Mouse (Mus musculus) cerebellum, adult 11-12 months (tissue): ENCODE measurements around the gene Pnrc2.
A peak's percentile ranks its signal among the peaks of the same experiment; 100 is the strongest.

Experiments used
- DNase-seq: peaks from one replicate; pipeline ENCODE4 v3.0.0; 2022

Gene Pnrc2

DNA sequence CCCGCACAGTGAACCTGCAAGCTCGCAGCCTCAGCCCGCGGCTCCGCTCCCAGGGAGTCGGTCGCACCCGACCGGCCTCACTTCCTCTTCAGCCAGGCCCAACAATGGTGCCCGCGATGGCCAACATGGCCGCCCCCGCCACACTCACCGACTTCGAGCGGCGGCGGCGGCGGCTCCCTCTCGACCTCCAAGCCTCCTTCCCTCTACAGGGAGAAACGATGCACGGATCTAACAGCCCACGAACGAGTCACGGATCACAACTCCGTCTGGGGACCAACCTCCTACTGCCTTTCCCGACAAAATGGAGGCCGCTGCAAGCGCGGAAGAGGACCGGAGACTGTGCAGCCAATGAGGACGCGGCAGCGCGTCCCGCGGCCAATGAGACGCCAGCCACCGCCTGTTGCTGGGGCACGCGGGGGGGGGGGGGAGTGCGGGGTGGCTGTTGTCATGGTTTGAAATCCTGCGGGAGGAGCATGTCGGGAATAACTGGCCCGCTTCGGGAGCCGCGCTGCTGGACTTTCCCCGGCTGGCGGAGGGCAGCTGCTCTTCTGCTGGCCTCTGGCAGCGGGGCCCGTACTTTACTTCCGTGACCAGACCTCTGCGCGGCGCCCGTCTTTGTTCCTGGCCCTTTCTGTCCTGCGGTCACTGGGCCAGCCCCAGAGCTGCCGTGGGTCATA lies at the start of gene Pnrc2:
Pnrc2 (minus strand) TSS at position 325 of the 677 bp plus-strand sequence.
- peak; percentile 88 for DNase-seq

DNA sequence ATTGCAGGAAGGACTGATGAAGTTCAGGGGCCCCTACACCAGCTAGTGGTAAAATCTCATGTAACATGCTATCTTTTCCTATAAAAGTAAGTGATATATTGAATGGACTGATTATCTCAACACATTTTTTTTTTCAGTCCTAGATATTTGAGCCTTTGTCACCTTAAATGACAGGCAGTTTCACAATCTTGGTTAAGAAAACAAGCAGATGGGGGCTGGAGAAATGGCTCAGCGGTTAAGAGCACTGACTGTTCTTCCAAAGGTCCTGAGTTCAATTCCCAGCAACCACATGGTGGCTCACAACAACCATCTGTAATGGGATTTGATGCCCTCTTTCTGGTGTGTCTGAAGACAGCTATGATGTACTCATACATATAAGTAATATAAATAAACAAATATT lies 48.5 kb upstream of the Pnrc2 start:
- no peak for DNase-seq

DNA sequence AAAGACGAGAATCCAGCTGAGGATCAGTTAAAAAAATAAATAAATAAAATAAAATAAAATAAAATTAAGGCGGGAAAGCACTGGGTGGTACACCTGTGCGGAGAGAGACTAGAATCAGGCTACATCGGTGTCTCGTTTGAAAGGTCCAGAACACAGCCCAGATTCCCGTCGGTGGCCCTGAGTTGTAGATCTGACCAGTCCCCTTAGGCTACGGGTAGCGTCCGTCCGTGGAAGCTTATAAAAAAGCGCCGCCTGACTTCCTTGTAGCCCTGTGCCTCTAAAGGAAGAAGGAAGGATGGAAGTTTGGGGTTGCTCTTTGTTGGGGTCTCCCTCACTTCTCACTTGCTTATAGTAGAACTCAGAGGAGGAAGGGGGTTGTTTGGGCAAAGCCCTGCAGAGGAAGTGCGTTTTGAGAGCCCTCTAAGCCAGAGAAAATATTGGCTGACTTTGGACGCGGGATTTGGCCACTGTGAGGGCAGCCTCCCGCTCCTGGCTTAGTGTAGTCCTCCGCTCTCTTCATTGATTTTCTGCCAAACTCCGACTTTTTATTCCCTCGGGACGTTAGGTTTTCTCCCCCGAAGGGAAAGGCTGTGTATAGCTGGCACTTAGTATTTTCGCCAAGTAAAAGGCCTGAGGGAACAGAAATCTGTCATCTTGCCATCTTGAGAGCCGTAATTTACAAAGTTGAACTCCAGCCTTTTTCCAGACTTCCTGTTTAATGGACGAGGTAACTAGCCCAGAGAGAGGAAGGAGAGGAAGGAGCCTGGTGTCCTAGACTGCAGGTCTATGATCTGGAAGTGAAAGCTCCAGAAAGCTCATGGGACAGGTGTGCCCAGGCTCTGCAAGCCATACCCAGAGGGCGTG lies 47.8 kb upstream of the Pnrc2 start:
- no peak for DNase-seq

DNA sequence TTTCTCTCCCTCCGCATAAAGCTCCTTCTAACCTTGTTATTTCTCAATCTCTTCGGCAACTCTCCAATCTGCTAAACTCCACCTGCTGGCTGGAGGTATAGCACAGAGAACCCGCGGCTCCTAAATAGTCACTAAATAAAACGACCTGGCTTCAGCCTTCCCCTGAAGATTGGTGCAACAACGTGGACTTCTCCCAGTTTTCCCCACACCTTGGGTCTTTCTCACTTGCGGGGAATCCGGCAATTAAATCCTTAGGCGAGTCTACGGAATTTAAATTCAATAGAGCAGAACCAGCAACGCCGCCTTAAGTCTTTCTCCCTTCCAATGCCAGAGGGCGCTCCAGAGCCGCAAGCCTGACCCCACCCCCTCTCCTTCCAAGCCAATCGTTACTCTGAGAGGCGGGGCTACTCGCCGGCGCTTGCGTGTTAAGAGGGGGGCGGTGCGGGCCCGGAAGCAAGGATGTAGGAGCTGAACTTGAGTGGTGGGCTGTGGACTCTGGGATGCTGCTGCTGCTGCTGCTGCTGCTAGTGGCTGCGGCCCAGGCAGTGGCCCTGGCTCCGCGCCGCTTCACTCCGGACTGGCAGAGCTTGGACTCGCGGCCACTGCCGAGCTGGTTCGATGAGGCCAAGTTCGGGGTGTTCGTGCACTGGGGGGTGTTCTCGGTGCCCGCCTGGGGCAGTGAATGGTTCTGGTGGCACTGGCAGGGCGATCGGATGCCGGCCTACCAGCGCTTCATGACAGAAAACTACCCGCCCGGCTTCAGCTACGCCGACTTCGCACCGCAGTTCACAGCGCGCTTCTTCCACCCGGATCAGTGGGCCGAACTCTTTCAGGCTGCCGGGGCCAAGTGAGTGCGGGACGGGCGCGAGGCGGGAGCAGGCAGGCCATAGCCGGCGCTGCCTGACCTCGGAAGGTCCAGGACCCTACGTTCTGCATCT lies 46.9 kb upstream of the Pnrc2 start, which contains the start of gene Fuca1:
Fuca1 (plus strand) TSS at position 432 of the 938 bp plus-strand sequence.
- peak; percentile 91 for DNase-seq

DNA sequence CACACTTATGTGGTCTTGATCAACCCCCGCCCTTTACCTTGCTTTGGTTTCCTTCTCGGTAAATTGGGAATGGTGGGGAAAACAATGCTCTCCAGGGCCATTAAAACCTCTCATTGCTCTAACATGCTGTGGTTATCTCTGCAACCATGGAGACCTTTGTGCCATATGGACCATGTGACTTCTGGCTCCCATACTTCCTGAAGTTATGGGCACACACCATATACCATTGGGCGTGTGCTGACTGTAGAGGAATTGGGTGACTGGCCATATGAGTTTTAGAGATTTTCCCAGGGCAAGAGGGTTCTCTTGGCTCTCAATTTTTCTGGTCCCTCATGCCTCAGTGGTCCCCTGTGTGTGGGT lies 45.6 kb upstream of the Pnrc2 start:
- DNase-seq: no peak

DNA sequence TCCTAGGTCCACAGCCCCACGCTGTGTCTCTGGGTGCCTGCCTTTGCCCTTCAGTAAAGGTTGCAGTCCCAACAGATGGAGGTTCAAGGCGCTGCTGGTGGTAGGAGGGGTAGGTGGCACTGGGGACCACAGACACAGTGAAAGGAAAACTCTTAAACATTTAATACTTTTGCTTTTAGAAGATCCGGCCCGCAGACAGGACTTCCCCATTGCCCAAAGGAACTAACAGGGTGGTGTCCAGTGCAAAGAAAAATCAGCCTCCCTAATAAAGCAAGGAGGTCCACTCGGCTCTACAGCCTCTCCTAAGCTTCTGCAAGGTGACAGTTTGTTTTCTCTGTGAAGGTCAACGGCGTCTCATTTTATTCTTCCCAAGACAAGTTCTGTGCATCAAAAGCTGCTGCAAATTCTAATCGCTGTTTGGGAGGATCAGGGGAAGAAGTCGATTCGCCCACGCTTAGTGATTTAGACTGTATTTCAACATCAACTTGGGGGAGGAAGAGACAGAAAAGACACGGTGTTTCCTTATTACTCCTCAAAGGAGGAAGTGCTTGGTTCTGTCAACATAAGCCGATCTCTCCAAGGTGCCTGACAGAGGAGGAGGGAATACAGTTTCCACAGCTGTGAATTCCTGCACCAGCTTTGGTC lies 45.1 kb upstream of the Pnrc2 start:
- DNase-seq: no peak

DNA sequence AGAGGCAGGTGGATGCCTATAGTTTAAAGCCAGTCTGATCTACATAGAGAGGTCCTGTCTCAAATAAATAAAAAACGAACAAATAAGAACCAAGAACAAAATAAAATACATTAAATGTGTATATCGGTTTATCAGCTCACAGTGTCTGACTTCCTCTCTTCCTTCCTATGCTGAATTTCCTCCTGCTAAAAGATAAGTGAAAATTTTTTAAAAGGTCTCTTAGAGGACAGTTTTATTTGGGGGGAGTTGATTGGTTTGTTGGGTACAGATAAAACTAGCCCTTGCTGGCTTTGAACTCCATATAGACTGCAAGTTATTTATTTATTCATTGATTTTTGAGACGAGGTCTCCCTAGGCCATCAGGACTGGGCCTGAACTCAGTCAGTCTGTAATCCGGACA lies 39.8 kb upstream of the Pnrc2 start:
- no peak for DNase-seq

DNA sequence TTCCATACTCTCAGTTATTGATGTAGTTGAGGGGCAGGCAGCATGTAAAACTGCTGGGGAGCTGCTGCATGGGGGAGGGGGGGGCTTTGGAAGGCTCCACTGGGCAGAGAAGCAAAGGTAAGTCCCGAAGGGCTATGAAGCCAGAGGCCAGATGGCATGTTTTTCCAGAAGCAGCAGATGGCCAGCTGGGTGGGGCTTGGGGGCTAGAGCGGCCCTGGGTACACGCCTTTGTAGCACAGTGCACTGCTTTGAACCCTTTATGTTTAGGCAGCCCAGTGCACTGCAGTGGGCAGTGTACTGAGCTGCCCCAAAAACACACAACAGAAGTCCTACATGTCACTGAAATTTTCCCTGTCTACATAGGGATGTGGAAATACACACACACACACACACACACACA lies 39.2 kb upstream of the Pnrc2 start:
- DNase-seq: no peak

DNA sequence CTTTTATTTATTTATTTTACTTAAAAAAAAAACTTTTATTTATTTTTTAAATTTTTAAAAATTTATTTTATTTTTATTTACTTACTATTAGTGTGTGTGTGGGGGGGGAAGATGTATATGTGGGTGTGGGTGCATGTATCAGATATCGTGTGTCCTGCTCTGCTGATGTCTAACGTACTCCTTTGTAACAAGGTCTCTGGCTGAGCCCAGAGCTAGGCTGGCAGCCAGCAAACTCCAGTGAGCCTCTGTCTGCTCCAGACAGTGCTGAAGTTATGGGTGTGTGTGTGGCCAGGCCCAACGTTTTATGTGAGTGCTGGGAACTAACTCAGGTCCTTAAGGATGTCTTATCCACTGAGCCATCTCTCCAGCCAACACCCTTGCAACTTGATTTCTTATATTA lies 38.5 kb upstream of the Pnrc2 start:
- DNase-seq: no peak

DNA sequence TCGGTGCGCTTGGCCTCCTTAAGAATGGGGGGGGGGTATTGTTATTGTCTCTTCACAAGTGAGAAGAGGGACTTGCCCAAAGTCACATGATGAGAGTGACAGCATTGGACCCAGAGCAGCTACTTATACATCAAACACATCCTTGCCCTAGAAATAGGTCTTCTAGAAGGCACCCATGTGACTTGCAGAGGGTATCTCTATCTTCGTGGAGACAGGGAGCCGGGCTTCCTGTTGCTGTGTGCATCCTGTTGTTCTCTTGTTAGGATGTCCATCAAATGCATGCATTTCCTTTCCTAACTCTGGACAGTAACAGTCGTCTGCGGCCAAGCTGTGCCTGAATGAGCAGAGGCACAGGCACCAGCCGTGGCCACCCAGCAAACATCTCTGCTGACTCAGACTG lies 37.9 kb upstream of the Pnrc2 start:
- DNase-seq: no peak

DNA sequence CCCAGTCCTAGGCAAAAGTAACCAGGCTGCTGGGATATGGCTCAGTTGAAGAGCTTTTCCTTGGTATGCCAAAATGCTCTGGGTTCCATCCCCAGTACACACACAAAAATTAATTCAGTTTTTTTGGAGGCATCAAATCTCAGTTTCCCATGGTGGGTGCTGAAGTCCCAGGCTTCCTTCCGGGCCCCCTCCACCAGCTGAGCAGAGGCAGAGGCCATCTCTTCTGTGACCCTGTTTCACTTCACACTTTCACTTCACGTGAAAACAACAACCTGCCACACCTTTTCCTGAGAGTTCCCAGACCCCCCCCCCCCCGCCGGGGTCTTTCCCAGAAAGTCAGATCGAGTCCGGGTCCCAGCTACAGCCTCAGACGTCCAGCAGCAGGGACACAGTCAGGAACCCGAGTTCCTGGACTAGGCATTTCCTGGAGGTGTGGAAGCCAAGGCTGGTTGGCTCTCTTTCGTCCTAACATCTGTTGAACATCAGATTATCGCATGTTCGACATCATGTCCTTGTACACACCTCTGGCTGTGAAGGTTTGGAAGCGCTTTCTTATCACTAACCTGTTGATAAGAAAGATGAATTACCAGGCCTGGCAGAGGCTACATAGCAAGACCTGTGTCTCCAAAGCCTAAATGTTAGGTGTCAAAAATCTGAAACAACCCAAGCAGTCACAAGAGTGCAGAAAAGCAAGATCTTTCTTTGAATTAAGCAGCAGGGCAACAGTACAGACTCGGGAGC lies 35.8 kb upstream of the Pnrc2 start:
- no peak for DNase-seq

DNA sequence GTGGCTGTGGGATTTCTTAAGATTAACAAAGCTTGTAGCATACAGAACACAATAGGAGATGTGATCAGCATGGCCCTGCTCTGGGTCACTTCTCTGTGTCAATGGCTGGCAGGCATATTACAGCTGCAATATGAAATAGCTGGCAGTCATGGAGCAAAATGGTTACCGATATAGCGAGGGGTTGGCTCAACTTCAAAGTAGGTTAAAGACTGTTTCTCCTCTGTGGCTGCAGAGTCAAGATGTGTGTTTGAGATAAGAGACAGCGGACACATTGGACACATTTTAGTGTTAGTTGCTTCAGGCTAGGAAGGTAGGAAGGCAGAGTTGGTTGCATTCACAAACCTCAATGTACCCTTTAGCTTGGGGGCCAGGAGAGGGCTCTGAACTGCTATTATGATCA lies 33.0 kb upstream of the Pnrc2 start:
- DNase-seq: no peak

DNA sequence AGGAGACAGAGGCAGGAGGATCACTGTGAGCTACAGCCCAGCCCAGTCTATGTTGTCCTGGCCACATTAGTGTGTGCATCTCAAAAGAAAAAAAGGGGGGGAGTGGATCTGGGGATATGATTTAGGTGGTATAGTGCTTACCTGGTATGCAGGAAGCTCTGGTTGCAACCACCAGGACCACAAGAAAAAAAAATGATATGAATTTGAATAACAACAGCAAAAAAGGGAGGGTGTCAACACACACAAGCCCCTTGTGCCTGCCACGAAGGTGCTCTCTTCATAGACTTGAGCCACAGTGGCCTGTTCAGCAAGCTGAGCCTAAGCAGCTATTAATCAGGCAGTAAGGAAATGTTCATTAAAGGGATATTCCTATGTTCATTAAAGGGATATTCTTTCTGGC lies 31.2 kb upstream of the Pnrc2 start:
- no peak for DNase-seq

DNA sequence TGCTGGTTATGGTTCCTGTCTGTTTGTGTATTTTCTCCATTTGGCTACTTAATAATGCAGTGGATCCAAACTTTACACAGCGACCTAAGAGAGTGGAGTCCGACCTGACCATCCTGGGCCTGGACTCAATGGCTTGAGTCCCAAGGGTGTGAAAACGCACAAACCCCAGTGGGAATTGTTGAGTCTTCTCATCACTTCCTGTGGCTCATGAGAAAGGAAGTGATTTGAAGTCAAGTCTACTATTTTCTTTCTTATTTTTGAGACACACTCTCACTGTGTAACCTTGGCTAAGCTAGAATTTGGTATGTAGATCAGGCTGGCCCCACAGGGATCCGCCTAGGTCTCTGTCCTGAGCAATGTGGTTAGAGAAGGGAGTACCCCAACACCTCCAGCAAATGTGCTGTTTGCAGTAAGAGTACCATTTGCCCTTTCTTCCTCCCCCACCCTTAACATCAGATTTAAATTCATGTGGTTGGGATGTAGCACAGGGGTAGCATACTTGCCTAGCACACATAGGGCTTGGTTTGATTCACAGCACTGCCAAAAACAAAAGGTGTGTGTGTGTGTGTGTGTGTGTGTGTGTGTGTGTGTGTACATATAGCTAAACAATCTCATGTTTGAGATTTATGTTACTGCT lies 29.1 kb upstream of the Pnrc2 start:
- no peak for DNase-seq

DNA sequence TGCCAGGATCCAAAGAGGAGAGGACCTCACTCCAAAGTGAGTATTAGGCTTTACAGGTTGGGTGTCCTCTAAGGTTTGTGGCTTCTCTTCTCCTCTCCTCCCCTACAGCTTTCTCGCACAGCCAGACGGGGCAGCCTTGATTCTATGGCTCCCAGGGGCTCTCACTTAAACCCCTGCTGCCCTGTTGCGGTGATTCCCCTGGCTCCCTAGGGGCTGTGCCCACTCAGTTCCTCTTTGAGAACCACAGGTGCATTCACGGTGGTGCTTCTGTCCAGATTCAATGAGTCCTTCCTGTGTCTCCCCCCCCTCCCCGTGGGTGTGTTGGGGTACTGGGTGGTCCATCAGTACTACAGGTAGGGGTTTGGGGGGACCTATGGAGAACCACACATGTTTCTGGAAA lies 26.4 kb upstream of the Pnrc2 start:
- no peak for DNase-seq

DNA sequence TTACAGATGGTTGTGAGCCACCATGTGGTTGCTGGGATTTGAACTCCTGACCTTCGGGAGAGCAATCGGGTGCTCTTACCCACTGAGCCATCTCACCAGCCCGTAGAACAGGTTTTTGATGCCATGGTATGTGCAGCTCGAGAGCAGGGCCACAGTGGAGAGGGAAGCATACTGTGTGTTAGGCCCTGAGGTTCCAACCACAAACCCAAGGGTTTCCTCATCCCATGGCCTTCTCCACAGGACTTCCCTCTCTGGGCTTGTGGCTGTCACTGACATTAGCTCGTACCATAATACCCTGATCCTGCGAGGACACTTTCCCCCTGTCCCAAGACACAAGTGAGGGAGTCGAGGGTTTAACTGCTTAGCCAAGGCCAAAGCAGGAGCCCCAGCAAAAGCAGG lies 25.4 kb upstream of the Pnrc2 start:
- DNase-seq: no peak

DNA sequence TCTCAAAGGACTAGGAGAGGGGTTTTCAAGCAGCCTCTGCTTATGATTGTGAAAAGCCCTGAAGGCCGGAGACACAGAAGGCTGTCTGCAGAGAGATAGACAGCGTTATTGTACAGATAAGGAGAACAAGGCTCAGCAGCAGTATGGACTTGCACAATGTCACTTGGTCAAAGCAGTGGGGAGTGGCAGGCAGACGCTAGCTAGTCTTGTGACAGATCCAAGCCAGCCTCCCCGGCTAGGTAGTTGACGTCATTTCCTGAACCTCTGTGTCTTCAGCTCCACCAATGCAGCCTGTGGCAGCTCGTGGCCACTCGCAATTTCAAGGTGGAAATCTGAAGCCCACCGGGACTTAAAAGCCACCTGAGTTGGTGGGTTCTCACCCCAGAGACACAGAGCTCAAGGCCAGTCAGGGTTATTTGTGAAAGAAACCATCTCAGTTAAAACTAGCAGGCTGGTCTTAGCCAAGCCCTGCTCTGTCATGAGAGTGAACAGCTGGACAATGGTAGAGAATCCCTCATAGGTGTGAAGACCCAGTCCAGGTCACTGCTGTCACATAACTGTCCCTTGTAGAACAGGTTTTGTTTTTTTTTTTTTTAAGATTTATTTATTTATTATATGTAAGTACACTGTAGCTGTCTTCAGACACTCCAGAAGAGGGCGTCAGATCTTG lies 24.9 kb upstream of the Pnrc2 start:
- DNase-seq: no peak

DNA sequence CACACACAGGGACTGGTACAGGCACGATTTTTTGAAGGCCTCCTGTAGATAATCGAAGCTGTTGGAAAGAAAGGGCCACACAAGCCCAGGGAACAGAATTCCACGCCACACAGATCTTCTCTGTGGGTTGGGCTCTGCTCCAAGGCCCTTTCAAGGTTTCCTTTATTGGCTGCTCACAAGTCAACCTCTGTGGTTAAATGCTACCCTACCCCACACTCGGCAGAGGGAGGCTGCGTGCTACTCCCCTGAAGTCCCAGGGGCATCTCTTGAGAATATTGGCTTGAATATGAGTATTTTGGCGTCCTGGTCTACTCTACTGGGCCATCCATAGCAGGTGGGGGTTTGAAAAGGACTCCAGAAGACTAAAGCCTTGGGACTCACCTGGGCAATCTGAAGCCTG lies 22.5 kb upstream of the Pnrc2 start:
- no peak for DNase-seq

DNA sequence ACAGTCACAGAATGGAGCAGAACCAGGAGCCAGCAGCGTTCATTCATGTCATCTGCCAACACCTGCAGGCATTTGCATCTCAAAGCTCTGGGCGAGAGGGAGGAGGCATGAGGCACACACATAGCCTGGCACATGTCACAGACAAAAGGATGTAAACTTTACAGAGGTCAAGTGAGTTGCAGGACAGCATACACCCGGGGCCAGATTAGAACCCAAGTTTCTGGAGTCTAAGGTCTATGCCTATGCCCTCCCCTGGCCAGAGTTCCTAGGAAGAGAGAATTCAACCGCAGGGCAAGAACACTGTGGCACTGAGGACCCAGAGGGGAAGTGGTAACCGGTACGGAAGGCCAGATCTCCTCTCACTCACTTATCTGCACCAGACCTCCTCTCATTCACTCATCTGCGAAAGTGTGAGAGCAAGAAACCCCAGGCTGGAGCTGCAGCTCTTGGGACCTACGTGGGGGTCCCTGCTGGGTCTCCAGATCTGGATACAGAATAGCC lies 21.5 kb upstream of the Pnrc2 start, which contains the start of gene Cnr2:
Cnr2 (plus strand) TSS at position 324 of the 501 bp plus-strand sequence.
- no peak for DNase-seq

DNA sequence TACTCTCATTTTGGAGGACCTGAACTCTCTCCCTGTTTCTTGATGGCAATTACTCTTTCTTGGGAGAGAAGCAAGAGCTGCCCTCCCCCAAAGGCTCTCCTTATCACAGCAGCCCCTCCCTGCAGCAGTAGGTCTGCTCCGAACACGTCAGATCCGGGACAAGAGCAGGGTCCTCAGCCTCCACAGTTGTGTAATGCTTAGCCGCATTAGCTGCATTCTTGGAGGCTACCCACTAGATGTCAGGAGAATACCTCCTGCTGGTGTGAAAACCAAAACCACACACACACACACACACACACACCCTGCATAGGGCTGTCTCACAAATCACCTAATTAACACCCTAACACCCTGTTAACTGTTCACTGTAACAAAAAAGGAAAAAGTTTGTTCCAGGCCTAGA lies 19.2 kb upstream of the Pnrc2 start:
- no peak for DNase-seq

DNA sequence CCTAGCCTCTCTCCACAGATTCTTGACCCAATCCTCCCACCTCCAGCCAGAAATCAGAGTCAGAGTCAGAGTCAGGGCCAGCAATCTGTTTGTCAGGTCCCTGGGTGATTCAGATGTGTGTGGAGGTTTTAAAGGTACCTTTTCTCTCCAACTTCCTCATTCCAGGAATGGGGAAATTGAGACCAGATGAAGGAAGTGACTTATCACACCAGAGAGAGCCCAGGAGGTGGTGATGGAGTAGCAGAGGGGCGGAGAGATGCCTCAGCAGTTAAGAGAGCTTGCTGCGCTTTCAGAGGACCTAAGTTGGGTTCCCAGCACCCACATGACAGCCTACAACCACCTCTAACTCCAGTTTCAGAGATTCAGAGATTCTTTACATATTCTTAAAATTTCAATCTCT lies 17.9 kb upstream of the Pnrc2 start:
- DNase-seq: no peak
